Mouse (Mus musculus) Patski (cell line): ENCODE measurements around the gene Lhfpl5. TPM values are rescaled to one million over a fixed set of nuclear protein-coding genes. Genes with fewer than 3 reads are reported as not detected.

ENCODE experiments used
- ATAC-seq: fragments of 100-300 bp; one replicate; pipeline ENCODE4 v1.8.0; 2021
- CTCF ChIA-PET: fragments of 350-600 bp; sonication (Branson Sonifier 250); formaldehyde crosslinking; loops from one replicate; lab custom pipeline; 2022; ENCODE audit warnings: inconsistent platforms; lab: Charles Lee
- POLR2A ChIA-PET: fragments of 350-600 bp; sonication (Branson Sonifier 250); formaldehyde crosslinking; loops from one replicate; lab custom pipeline; 2022; ENCODE audit warnings: antibody characterized with exemption, inconsistent platforms; lab: Charles Lee
- DNase-seq: peaks from one replicate; pipeline ENCODE4 v3.0.0-alpha.2; 2011; ENCODE audit warnings: low read depth, low spot score
- H3K27me3 ChIP-seq: fragments of 371-371 bp; one replicate; pipeline ENCODE4 v1.5.1; 2021
- CTCF ChIP-seq: fragments of 100-300 bp; IDR thresholded peaks from one replicate; pipeline ENCODE4 v1.5.1; 2021
- in situ Hi-C: fragments of 300-500 bp; cut with MboI; formaldehyde crosslinking; loops from 3 replicates; pipeline ENCODE4 v1.11.1; 2018; ENCODE audit warnings: low pct_unique_long_range_greater_than_20kb, mixed read lengths
- polyA plus RNA-seq: library from polyadenylated mRNA; unstranded; gene quantifications from one replicate; pipeline ENCODE4 v1.2.3, GENCODE M21; 2021

Gene Lhfpl5
- polyA plus RNA-seq = 0.09 TPM

DNA sequence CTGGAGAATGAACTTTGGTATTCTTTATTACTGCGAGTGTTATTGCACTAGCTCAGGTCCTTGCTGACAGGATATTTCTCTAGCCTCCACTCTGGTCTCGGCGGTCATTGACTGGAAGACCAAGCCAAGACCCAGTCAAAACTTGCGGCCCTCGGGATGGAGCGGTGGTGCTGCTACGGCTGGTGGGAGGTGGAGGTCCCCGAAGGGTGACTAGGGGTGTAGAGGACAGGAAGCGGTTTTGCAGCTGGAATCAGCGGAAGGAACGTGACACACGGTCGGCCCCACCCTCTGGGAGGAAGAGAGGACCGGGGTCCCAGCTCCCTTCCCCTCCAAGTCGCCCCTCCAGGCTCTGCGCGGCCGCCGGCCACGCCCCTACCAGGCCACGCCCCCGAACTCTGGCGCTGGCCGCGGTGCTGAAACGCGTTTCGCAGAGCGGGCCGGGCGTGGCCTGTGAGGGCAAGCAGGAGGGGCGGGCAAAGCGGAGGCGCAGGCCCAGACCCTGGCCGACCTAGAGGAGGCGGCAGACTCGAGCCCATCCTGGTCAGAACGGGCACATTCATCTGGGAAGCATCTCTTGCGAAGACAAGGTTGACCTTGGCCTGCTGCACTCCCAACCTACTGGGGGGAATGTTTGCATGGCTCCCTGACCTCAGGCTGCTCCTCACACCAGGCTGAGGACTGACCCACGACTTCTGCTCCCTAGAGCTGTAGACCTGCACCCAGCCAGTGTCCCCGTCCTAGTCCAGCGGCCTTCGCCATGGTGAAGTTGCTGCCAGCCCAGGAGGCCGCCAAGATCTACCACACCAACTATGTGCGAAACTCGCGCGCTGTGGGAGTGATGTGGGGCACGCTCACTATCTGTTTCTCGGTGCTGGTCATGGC, at the start of gene Lhfpl5:
Lhfpl5 (plus strand) TSS at position 398 of the 882 bp plus-strand sequence.
- no peak for DNase-seq
- ChIA-PET POLR2A (no interaction called here), CTCF (no interaction called here)
- peaks cover 14% of the 10 kb centered on the region for H3K27me3 ChIP-seq
- no peak for TF ChIP-seq CTCF
- in situ Hi-C loops = no loop called here
- ATAC-seq = peak; percentile 49

DNA sequence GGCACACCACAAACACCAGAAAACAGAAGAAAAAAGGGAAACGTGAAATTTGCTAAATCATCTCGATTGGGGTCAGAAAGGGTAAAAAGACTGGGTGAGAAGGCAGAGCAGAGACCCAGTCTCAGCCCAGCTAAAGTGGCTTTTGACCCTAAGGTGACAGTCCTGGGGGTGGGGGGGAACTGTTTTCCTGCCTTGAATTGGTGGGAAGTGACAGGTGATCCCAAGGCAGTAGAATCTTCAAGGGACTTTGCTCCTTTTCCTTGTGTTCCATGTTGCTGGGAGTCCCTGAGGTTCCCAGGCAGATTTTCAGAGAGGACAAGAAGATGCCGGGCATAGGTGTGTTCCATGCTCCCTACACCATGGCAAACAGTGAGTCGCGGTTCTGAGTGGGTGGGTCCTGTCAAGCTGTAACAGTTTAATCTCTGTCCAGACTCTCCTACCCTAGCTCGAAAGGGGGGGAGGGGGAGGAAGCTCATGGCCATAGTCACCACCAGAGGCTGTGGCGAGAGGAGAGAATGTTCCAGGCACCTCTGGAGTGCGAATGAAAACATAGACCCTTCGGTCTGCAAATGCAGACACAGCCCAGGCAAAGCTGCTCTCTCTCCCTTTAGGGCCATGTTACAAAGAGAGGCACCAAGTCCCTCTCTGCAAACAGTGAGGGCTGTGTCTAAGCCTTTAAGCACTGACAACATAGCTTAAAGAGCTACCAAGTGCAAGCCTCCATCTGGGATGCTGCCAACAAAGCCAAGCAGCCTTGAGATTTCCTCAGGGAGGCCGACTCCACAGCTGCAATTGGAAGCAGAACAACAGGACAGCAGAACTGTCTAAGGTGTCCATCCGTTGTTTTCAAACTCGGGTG, 48.0 kb upstream of the Lhfpl5 start:
- DNase-seq = no peak
- in situ Hi-C loops = loop anchor here (25.0 kb wide), 1 partner anchor 315 kb away; the partner anchor contains the start of gene Def6
- H3K27me3 ChIP-seq = no peaks in the 10 kb centered on the region
- peak; percentile 11 for ATAC-seq
- POLR2A ChIA-PET = interaction anchor here (1.6 kb wide), 1 partner anchor 117 kb away, joined by 3 read pairs; no protein-coding TSS in a partner anchor
- TF ChIP-seq CTCF = no peak
- CTCF ChIA-PET = interaction anchor here (0.8 to 3.5 kb wide), 20 partner anchors 10 to 301 kb away, joined by 3 to 20 read pairs (median 4); no protein-coding TSS in a partner anchor

DNA sequence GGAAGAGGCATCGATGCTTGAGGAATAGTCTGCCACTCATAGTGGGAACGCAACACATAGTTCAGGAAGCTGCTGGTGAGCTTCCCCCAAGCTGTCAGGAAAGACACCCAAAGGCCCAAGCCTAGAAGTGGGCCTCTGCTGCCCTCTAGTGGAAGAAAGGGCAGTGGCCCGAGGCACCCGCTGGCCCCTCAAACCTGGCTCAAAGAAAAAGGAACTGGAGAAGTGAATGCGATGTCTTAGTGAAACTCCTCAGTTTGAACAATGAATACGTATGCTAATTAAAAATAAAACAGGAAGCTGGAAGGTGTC, 47.4 kb upstream of the Lhfpl5 start:
- H3K27me3 ChIP-seq = no peaks in the 10 kb centered on the region
- in situ Hi-C loops = loop anchor here (25.0 kb wide), 1 partner anchor 316 kb away; the partner anchor contains the start of gene Def6
- DNase-seq (no peak), ATAC-seq (peak; percentile 55)
- POLR2A ChIA-PET = interaction anchor here (1.6 kb wide), 1 partner anchor 118 kb away, joined by 3 read pairs; no protein-coding TSS in a partner anchor
- TF ChIP-seq CTCF = peak; percentile 98
- CTCF ChIA-PET = interaction anchor here (0.8 to 3.5 kb wide), 20 partner anchors 9 to 302 kb away, joined by 3 to 20 read pairs (median 4); no protein-coding TSS in a partner anchor

DNA sequence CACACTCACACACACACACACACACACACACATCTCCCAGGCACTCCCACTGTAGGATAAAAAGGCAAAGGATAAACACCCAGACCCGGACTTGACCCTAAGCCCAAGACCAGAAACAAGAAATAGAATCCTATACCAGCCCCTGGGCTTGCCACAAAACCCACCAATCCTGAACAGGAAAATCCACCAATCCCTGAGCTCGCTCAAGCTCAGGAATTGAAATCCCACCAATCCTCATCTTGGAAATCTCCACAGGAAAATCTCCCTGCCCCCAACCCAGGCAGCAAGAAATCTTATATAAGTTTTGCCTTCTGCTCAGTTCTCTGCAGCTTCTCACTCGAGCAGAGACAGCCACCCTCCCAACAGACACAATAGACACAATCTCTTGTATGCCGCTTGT, 46.3 kb upstream of the Lhfpl5 start:
- ChIA-PET POLR2A (no interaction called here), CTCF (interaction anchor here (1.1 to 3.5 kb wide), 8 partner anchors 8 to 217 kb away, joined by 3 to 20 read pairs (median 7); no protein-coding TSS in a partner anchor)
- in situ Hi-C loops = loop anchor here (25.0 kb wide), 1 partner anchor 317 kb away; the partner anchor contains the start of gene Def6
- ATAC-seq (no peak), DNase-seq (no peak)
- no peaks in the 10 kb centered on the region for H3K27me3 ChIP-seq
- TF ChIP-seq CTCF = no peak

GRCm38 (mm10) chr17:28530506-28530905, 44.9 kb upstream of the Lhfpl5 start, which contains the start of gene Armc12:
Armc12 (plus strand) TSS chr17:28530806.
- no peak for TF ChIP-seq CTCF
- ChIA-PET CTCF (no interaction called here), POLR2A (no interaction called here)
- ATAC-seq (no peak), DNase-seq (no peak)
- in situ Hi-C loops = loop anchor here (25.0 kb wide), 1 partner anchor 318 kb away; the partner anchor contains the start of gene Def6
- H3K27me3 ChIP-seq = no peaks in the 10 kb centered on the region

DNA sequence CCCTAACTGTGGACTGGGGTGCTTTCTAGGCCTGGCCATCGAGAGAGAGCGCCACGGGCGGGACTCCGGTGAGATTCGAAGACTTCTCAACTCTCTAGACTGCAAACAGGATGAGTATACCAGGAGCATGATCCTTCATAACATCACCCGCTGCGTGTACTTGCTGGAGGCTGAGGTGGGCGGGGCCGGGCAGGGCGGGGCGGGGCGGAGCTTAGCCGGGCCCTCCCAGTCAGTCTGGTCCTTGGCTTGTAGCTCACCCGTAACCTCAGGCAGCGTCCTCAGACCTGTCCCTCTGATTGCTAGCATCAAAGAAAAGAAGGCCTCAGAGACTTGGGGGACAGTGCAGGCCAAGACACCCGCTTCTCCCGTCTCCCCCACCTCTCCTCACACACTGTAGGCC, 43.5 kb upstream of the Lhfpl5 start:
- ATAC-seq = no peak
- POLR2A ChIA-PET = no interaction called here
- in situ Hi-C loops = loop anchor here (25.0 kb wide), 1 partner anchor 320 kb away; the partner anchor contains the start of gene Def6
- CTCF ChIA-PET = interaction anchor here (1.4 kb wide), 1 partner anchor 124 kb away, joined by 3 read pairs; no protein-coding TSS in a partner anchor
- H3K27me3 ChIP-seq = no peaks in the 10 kb centered on the region
- no peak for TF ChIP-seq CTCF
- DNase-seq = no peak

DNA sequence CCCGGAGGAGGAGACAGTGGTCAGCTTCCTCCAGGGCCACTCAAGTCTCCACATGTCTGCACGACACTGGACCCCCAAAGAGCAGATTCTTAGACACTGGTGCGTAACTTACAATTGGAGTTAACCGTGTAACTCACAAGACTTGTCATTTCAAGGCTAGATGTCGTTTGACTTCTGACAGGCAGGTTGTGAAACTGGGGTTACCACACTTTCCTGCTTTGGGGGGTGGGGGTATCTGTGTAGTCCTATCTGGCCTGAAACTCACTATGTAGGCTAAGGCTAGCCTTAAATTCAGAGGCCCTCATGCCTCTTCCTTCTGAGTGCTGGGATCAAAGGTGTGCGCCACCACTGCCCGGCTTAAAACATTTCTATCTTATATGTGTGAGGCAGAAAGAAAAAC, 42.9 kb upstream of the Lhfpl5 start:
- H3K27me3 ChIP-seq = no peaks in the 10 kb centered on the region
- in situ Hi-C loops = loop anchor here (25.0 kb wide), 1 partner anchor 320 kb away; the partner anchor contains the start of gene Def6
- TF ChIP-seq CTCF = no peak
- no peak for DNase-seq
- POLR2A ChIA-PET = no interaction called here
- CTCF ChIA-PET = interaction anchor here (1.4 kb wide), 1 partner anchor 125 kb away, joined by 3 read pairs; no protein-coding TSS in a partner anchor
- ATAC-seq = no peak

GRCm38 (mm10) chr17:28533327-28533726, 42.1 kb upstream of the Lhfpl5 start:
- DNase-seq (no peak), ATAC-seq (no peak)
- in situ Hi-C loops = loop anchor here (25.0 kb wide), 1 partner anchor 321 kb away; the partner anchor contains the start of gene Def6
- TF ChIP-seq CTCF = no peak
- CTCF ChIA-PET = no interaction called here
- POLR2A ChIA-PET = no interaction called here
- no peaks in the 10 kb centered on the region for H3K27me3 ChIP-seq

DNA sequence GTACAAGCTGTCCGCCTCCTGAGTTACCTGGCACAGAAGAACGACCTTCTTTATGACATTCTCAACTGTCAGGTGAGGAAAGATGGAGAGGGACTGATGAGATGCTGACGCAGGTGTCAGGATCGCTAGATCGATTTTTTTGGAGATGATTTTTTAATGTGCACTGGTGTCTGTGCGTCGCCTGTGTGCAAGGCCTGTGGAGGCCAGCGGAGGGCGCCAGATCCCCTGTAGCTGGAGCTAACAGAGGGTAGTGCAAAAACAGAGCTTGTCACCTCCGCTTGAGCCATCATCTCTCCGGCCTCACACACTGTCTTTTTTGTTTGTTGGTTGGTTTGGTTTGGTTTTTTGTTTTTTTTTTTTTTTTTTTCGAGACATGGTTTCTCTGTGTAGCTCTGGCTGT, 37.6 kb upstream of the Lhfpl5 start:
- TF ChIP-seq CTCF = no peak
- ChIA-PET CTCF (interaction anchor here (2.2 kb wide), 1 partner anchor 10 kb away, joined by 6 read pairs; no protein-coding TSS in a partner anchor), POLR2A (no interaction called here)
- H3K27me3 ChIP-seq = no peaks in the 10 kb centered on the region
- no peak for DNase-seq
- in situ Hi-C loops = loop anchor here (25.0 kb wide), 1 partner anchor 326 kb away; the partner anchor contains the start of gene Def6
- ATAC-seq = no peak
